Mouse (Mus musculus): ENCODE results near the gene Cnn3. TPM values are rescaled to one million over a fixed set of nuclear protein-coding genes. Genes with fewer than 3 reads are reported as not detected.

The Cnn3 gene
- total RNA-seq, 2 experiments from 2014 or later: 148 to 215 TPM

DNA sequence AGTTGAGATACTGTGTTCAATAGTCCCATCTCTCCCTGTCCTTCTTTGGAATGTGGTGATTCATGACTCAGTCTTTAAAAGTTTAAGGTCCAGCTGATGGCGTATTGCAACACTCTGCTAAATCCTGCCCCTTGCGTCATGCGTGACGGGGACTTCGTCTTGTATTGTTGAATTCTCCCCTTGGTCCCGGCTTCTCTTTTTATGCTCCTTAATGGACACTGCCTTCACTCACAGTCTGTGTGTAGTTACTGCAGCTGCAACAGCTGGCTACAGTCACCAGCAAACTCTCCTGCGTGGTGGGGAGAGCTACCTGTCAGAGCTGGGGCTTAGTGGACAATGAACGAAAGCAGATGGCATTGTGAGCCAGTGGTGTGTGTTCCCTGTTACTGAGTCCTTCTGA is 23.2 kb downstream of the Cnn3 start:
- peak; percentile 58 for DNase-seq

DNA sequence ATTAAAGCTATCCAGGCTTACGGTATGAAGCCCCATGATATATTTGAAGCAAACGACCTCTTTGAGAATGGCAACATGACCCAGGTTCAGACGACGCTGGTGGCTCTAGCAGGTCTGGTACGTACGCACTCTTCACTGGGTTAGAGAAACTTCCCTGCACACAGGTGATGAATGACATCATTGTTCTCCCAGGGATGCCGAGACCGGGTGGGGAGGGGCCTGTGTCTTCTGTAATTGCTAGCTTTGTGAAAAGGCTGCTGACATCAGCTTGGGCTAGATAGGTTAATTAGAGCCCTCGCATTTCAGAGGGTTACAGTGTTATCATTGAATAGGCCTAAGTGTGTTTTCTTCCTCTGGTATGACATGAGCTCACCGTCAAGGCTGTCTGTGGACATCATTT is 25.1 kb downstream of the Cnn3 start:
- no peak for DNase-seq

DNA sequence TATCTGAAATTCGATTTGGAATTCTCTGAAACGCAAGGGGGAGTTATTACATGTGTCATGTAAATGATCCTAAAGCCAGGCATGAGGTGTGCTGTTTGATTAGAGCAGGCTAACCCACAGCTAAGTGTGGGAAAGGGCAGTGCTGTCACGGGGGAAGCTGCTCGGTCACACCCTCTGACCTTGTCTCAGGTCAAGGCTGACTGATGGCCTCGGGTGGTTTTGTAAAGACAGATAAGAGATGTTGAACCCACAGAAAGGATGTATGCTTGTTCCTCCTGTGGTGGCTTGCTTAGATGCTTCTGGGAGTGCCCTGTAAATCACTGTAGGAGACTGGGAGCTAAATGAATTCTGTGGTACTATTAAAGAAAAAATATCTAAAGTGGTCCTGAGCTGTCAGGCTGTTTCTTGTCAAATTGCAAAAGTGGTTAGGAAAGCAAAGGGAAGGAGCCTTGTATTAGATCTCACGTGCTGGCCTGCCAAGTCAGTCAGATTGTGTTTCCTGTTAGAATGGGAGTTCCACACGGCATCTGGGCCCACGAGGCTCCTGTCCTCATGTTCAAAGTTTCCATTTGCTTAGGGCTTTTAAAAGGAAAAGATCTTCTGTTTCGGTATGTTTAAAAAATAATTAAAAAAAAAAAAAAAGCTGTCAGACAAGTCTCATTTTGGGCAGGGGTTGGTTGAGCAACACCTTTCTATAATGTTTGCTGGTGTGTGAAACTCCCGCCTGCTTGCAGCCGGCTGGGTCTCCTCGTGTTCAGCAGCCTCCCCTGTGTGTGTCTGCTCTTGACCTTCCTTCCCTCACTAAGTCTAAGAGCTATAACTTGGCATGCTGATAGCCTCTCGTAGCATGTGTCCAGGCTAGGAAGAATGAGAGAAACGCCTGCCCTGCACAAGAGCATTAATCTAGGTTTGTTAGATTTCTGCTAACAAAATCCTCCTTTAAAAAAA is 32.5 kb downstream of the Cnn3 start:
- no peak for DNase-seq

DNA sequence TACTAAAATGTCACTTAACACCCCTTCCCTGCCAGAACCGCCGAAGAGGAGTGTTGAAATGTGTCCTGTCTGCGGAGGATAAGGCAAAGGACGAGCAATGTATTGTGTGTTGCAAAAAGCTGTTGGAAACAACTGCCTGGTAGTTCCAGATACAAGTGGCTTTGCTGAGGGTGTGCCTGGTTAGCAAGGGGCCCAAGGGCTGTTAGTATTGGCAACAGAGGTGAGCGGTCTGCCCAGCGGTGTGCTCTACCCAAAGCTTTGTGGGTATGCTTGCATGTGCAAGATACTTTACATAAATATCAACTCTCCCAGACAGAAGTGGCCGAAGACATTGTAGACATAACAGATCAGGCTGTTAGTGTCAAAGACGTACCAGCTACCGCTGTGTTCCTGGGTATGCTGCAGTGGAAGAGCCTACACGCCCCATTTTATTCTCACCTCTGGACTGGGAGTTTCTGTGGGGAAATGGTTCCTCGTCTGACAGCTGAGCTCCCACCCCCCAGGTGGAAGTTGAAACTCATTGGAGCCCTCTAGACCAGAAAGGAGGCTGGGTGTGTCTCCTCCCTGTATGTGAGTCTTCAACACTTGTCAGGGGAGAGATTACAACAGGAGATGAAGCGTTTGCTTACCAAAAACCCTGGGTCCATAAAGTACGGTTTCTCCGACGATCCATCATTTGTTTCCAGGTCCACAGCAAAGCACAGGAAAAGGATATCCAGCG is 34.3 kb downstream of the Cnn3 start:
- DNase-seq: no peak

DNA sequence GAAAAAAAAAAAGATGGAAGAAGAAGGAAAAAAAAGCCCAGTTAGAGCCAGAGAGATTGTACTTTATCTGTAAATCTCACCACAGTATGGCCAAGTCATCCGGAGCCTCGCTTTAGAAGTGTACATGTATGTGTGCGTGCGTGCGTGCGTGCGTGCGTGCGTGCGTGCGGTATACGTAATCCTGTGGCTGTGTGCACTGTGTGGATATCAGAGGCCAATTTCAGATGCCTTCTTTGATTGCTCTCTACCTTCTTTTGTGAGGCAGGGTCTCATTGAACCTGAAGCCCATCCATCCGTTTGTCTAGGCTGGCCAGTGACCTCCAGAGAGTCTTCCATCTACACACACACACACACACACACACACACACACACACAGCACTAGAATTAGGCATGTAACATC is 35.2 kb downstream of the Cnn3 start:
- DNase-seq: no peak

DNA sequence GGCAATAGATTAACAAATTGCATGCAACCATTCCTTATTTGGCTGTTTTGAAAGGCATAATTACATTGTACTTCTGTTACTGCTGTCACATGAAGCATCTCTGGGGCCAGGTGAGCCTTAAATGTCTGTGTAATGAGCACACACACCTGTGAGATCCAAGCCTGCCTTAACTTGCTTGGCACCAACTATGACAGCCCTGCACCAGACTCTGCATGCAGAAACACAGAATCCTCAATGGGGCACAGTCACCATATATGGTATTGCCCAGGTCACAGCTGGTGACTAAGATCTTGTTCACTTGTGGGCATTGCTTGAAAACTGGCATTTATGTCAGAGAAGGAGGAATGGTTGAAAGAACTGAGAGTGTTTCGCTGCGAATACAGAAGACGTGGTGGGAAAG is 36.5 kb downstream of the Cnn3 start:
- DNase-seq: no peak

DNA sequence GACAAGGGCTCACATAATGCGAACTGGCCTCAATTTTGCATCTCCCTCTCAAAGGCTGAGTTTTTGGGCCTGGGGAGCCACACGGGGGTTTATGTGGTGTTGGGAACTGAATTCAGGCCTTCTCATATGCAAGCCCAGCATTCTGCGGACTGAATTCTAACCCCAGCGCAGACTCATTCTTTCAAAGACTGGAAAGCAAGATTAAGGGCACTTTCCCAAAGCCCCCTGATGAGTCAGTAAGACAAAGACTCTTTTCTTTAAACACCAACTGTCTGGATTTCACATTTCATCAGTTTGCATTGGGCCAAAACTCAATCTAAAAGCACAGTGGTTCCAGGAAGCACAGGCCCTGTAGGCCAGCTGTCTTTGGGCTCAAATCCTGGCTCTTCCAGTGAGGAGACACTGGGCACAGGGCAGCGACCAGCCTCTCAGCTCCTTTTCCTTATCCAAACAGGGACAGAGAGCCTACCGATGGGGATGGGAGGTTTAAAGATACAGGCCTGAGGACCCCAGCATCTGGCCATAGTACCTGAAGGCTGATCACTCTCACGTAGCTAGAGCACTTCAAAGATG is 38.5 kb downstream of the Cnn3 start:
- no peak for DNase-seq

DNA sequence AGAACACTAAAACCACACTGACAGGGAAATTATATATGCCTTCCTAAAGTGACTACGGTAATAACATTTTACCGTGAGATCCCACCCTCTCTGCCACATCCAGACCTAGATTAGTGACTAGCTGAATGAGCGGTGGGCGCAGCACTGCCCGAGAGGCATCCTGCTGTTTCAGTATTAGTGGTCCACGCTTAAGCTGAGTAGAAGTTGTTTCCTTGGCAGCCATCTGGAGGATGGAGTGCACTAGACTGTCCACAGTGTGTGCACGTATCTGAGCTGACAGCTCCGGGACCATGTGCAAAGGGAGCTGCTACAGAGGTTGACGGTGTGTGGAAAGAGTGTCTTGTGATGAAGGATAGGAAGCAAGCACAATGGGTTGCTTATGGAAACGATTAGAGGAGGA is 39.5 kb downstream of the Cnn3 start:
- no peak for DNase-seq

DNA sequence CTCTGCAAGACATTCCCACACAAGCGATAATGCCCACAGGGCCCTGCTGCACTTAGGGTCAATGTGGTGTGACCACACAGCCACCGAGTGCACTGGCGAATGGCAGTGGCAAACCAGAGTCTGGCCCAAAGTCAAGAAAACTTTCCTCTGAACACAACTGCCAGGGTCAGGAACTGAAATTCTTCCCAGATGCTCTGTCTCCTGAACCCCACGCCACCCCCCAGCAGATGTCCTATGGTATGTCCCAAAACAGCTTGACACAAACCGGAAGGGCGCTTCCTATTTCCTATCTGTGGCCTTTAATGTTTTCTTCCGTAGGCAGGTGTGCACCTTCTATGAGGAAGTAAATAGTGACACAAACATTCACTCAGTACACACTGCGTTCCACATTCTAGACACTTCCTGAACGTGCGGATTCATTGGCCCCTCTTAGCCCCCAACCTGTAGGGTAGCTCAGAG is 40.8 kb downstream of the Cnn3 start:
- DNase-seq: no peak

DNA sequence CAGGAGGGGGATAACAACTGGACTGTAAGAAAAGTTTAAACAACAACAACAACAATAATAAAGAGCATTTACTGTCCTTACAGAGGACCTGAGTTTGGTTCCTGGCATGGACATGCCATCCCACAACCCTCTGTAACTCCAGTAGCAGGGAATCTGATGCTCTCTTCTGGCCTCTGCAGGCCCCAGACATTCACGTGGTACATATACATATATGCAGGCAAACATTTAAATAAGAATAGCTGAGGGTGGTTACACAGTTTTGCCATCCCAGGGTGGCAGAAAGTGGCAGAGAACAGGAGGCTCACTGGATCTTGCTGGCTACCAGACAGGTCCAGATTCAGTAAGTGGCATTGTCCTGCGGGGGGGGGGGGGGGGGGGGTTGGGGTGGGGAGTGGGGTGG is 41.8 kb downstream of the Cnn3 start:
- no peak for DNase-seq

DNA sequence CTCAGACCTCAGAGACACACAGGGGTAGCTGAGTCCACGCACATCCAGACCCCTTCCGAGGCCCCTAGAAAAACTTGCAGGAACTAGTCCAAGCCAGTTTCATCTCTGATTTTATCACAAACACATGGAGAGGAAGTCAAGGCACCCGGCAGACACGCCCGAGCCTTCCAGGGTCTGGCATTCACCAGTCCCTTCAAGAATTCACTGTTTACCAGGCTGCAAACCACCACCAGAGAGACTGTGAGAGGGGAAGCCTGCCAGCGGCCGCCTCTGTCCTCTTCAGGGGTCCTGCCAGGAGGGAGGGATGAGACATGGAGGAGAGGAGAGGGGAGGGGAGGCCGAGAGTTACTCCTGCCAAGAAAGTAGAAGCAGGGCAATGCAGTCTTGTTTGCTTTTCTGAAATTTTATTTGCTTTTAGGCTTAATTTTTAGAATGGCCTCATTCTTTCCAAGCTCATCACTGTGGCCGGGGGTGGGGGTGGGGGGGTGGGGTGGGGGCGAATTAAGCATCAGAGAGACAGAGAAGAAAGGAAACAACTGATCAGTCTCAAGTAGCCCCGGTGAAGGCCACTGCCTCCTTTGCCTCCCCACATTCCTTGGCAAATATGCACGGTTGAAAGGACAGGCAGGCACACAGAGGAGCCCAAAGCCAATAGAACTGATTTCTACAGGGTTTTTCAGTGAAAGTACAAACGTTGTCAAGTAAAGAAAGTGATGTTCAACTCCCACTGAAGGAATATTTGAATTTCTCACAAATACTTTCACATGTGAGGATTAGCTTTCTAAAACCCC is 43.1 kb downstream of the Cnn3 start:
- DNase-seq: peak; percentile 25

DNA sequence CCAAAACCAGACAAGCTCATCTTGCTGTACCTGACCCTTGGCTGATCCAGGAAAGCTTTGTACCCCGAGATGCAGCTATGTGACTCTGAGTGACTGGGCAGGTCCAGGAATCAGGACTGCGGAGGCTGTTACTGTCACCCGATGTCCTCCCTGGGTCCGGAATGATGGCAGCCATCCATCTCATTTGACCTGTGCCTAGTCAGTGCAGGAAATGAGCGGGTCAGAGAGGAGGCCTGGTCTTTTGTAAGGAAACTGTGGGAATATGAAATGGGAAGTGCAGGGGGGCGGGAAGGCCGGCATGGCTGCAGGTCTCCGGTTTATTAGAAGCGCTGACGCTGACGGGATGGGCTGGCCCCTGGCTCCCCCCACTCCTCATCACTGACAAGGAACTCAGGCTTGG is 45.4 kb downstream of the Cnn3 start:
- no peak for DNase-seq

DNA sequence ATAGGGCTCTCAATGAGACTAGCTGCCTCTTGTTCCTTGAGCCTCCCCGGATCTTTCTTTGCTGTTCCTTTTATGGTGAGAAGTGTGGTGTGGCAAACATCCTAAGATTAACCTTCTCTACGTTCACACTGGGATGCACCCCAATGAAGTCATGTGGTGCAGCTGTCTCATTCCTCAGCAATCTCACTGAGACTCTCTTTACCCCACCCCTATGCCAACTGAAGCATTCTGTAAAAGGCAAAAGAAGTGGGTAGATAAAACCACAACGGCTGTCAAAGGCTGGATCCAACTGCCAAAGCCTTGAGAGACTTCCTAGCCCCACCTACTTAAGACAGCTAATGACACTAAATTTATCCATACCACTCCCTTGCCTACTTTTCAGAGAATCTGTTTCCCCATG is 48.4 kb downstream of the Cnn3 start:
- no peak for DNase-seq

DNA sequence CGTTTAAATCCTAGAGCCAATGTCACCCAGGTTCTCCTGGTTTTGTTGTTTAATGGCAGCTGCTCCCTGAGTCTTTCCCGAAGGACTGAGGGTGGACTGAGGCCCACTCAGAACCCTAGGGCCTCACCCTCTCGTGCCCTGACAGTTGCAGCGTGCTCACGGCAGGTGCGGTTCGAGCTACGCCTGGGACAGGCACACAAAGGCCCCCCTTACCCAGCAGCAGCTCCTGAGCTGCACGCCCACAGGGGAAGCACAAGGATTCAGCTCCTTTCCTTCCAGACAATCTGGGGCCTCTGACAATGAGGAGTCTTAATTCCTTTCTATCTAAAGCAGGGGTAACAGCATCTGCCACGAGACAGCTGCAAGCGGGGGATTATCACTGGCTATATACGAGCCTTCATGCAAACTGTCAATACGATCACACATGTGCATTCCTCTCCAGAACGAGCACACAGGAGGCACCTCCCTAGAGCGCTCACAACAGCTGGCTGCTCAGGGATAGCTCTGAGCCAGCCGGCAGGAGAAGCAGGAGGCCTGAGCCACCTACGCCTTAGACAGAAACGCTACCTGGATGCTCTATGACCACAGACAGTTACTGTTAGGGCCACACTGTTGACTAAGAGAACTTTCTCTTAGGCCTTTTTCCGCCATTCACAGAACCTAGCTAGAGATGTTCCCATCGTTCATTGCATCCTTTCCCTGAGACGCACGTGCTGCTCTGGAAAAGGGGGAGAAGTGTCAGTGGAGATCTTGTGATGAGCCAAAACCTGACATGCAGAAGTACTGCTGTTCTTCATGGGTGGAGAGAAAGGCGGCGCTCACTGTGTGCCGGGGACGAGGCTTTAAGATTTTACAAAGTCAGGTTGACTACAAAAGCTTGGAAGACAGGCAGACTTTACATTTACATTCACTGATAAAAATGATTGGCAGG is 54.0 kb downstream of the Cnn3 start:
- no peak for DNase-seq

DNA sequence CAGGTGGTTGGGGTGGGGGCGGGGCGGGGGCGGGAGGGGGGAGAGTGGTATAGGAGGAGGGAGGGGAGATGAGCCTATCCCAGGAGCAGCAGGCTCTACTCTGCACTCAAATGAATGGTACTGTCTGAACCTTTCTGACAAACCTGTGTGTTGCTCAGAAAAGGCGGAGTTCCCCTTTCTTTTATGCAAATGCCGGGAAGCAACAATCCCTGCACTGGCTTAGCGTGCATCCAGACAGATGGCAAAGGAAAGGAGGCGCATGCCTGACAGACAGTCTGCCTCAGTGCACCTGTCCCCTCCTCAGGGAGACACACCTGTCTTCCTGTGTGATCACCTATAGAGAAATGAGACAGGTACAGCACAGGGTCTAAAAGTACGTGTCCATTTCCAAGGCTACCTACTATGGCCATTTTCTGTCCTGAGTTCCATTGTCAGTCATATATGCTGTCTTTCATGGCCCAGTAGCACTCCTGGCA is 54.7 kb downstream of the Cnn3 start:
- DNase-seq: no peak

DNA sequence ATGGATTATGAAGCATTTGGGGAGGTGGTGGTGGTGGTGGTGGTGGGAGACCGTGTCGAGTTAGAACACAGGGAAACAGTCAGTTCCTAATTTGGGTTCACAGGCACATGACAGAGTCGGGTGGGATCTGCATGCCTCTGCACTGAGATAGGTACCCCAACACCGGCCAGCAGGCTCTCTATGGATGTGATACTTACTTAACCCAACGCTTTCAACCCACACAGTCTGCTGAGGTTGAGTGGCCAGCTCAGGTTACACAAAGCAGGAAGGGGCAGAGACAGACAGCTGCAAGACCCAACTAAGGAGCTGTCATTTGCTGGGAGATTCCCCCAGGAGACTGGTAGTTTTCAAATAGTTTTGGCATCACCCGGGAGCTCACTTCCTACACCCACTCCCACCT is 55.3 kb downstream of the Cnn3 start:
- no peak for DNase-seq

DNA sequence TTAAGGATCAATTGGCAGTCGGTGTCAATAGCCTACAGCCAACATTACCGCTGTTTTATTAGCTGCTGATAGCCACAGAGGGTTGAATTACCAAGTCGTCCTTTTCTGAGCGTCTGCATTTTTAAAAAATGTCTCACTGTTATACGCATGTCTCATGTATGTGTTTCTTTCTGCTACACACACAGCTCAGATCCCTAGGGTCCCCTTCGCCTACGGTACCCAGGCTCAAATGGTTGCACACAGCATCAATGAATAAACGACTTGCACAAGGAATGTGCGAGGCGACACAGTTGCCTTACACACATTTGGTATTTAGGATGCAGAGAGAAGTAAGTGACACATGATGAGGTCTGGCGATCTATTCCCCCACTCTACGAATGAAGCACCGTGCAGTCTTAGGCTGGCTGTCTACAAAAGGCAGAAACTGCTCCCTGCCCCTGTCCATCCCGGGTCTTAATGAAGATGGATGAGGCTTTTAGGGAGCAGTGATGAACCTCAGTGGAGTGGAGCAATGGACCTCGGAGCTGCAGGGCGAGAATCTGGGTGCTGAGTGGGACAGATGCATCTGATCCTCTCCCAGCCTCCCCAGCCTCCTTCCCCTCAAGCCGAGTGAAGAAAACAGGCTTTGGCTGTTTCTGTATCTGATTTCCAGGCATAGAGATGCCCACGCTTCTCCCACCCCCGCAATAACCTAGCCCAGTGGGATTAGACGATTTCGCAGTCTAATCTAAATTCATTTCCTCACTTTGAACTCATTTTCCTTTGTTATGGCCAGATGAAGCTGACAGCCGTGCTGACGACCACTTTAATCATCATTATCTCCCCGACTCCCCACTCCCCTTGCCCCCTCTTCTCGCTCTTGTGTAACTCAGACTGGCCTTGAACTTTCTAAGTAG is 57.2 kb downstream of the Cnn3 start:
- DNase-seq: no peak

DNA sequence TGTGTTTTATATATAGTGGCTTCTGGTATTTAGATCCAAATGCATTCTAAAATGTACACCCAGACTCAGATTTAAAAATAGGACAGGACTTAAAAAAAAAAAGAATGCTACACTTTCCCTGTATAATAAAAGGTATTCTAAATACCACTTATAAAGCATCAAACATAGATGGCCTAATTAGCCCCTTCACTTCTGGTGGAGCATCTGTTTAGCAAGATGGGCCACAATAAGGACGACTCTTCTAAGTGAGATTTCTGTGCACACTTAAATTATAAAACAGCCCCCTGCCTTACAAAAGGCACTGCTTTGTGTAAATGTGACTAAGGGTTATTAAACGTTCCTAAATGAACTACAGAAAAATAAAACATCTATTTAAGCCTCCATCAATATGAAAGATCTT is 58.9 kb downstream of the Cnn3 start:
- no peak for DNase-seq

DNA sequence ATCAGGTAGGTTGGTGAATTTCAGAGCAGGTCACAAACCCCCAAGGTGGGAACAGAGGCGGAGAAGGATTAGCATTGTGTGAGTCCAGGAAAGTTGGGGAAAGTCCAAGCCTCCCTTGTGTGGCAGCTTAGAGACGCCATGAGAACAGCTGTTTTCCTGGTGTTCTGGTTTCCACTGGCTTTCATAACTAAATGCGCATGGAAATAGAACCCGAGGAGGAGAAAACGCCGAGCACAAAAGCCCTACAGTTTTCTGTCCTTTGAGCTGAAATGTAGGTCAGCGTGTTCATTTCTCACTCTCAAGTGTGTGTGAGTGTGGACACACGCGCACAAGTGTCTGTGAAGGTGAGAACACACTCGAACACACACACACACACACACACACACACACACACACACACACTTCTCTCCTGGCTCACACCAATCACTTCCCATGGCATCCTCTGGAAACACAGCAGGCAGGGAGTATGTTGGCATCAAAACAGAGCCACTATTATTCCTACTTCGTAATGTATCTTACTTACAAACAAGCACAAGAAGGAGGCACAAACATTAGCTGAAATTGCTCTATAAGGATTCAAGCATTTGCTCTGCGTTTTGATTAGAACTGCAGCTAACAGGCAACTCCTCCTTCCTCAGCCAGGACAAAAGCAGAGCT is 63.3 kb downstream of the Cnn3 start:
- no peak for DNase-seq
